Mouse (Mus musculus): ENCODE results near the gene Hk3.
A peak's percentile ranks its signal among the peaks of the same experiment; 100 is the strongest.

Hk3 gene

DNA sequence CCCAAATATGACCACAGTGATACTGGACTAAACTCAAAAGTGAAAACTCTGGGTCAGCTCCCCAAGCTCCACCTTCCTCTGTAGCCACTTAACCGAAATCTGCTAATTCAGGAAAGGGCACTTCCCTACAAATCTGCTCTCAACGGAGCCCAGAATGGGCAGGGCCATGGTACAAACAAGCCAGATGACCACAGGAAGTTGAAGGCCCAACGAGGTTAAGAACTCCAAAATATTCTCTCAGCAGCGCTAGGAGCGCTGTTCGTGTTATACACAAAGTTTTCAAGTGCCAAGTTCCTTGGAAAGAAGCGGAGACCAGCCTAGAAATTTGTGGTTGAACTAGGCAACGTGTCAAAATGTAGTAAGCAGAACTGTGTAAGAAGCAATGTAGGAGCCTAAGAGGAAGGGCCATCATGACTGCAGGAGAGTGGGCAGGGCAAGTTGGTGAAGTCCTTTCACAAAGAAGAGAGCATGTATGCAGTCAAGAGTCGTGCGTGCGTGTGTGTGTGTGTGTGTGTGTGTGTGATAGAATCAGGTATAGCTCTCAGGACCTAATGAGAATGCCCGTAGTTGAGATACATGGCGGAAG lies at the start of gene Hk3:
Hk3 (minus strand) TSS at position 192 of the 586 bp plus-strand sequence.
- no peak for DNase-seq (ENCODE audit: low read depth in 2 of 2, low spot score in 2 of 2)

GRCm38 (mm10) chr13:55069719-55070118 lies 48.5 kb upstream of the Hk3 start:
- DNase-seq (ENCODE audit: low read depth in 2 of 2, low spot score in 2 of 2), result no peak

DNA sequence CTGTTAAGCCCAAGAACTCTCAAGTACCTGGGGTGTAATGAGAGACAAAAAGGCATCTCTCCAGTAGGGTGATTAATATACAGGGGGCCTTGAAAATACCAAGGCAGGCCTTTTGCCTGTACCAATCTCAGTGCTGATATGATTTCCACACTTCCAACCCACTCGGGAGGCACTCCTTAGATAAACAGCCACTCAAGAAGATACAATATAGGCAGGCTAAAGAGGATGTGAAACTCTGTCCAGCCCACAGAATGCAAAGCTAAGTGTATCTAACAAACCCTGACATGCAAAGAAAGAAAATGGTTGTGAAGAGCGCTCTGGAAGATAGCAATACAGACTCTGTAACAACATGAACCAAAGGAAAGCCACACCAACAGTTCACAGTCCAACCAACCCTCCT lies 42.1 kb upstream of the Hk3 start:
- no peak for DNase-seq (ENCODE audit: low read depth in 2 of 2, low spot score in 2 of 2)

- peak in 1 of 2 experiments; percentile 25 for DNase-seq (ENCODE audit: low read depth in 2 of 2, low spot score in 2 of 2)
Measured at GRCm38 (mm10) chr13:55058042-55058441, 36.9 kb upstream of the Hk3 start.

- DNase-seq (ENCODE audit: low read depth in 2 of 2, low spot score in 2 of 2), result no peak
Measured at GRCm38 (mm10) chr13:55047706-55048105, 26.5 kb upstream of the Hk3 start.

DNA sequence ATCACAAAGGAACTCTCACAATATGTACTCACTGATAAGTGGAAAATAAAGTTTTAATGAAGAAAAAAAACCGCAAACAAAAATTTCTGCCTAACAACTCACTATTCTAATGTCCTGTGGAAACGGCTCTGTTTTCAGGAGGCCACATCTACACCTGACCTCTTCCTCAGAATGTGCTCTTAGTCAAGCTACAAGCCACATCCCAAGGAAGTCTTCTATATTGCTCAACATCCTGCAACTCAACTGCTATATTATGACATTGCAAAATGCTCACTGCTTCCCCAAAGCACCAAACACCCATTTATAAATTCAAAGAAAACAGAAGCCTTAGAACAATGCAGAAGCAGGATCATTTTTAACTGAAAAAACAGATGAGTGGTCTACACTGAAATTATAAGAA lies 18.8 kb upstream of the Hk3 start:
- DNase-seq (ENCODE audit: low read depth in 2 of 2, low spot score in 2 of 2), result no peak

GRCm38 (mm10) chr13:55024215-55024614 lies 3.0 kb upstream of the Hk3 start:
- no peak for DNase-seq (ENCODE audit: low read depth in 2 of 2, low spot score in 2 of 2)

GRCm38 (mm10) chr13:55022715-55023114 lies 1.5 kb upstream of the Hk3 start:
- DNase-seq (ENCODE audit: low read depth in 2 of 2, low spot score in 2 of 2), result no peak

- no peak for DNase-seq (ENCODE audit: low read depth in 2 of 2, low spot score in 2 of 2)
Measured at GRCm38 (mm10) chr13:55022256-55022655, 1.1 kb upstream of the Hk3 start.

GRCm38 (mm10) chr13:55020051-55020450 lies 1.1 kb downstream of the Hk3 start:
- DNase-seq (ENCODE audit: low read depth in 2 of 2, low spot score in 2 of 2), result no peak

DNA sequence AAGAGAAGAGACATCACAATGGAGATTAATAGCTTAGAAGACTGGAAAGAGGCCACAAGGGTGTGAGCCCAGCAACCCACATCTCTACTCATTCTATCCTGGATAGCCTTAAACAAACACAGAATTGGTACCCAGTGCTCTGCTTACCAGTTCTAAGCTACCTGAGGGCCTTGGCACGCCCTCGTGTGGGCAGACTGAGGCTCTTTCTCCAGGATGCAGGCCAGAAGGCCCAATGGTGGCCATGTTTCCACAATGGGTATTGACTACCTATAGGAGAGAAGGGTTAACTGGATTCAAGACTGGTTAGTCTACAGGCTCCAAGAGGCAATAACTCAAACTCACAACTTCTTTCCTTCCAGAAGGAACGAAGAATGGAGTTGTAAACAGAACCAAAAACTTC lies 2.0 kb downstream of the Hk3 start:
- no peak for DNase-seq (ENCODE audit: low read depth in 2 of 2, low spot score in 2 of 2)

- DNase-seq (ENCODE audit: low read depth in 2 of 2, low spot score in 2 of 2), result no peak
Measured at GRCm38 (mm10) chr13:55018700-55019099, 2.5 kb downstream of the Hk3 start.

DNA sequence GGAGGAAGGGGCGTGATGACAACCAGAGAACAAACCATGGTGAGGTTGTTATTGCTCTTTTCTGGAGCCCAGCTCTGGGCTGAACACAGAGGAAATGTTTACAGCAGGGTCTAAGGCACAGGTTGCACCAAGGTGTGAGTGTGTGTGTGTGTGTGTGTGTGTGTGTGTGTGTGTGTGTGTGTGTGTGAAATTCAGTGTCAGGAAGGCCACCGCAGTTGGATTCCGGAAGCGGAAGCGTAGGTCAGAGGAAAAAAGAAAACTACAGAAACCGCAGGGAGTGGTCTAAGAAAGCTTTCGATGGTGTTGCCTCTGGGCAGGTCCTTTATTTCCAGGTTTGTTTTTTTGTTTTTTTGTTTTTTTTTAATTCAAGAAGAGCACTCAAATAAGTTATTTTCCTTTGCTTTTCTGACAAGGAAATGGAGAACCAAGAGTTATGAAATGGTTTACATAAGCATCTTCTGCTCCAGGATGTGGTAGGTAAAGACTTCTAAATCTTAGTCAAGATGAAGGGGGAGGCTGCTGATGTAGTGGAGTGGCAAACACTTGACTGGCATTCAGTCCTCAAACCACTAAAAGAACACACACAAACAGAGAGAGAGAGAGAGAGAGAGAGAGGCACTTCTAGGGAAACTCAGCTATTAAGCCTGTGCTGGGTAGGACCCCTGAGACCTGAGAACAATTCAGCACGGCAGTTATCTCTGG lies 3.1 kb downstream of the Hk3 start:
- DNase-seq (ENCODE audit: low read depth in 2 of 2, low spot score in 2 of 2), result peak; percentile 43 to 51

GRCm38 (mm10) chr13:55017154-55017897 lies 3.9 kb downstream of the Hk3 start:
- no peak for DNase-seq (ENCODE audit: low read depth in 2 of 2, low spot score in 2 of 2)

- DNase-seq (ENCODE audit: low read depth in 2 of 2, low spot score in 2 of 2), result no peak
Measured at GRCm38 (mm10) chr13:55014451-55014850, 6.7 kb downstream of the Hk3 start.

GRCm38 (mm10) chr13:55013702-55014344 lies 7.4 kb downstream of the Hk3 start:
- no peak for DNase-seq (ENCODE audit: low read depth in 2 of 2, low spot score in 2 of 2)

DNA sequence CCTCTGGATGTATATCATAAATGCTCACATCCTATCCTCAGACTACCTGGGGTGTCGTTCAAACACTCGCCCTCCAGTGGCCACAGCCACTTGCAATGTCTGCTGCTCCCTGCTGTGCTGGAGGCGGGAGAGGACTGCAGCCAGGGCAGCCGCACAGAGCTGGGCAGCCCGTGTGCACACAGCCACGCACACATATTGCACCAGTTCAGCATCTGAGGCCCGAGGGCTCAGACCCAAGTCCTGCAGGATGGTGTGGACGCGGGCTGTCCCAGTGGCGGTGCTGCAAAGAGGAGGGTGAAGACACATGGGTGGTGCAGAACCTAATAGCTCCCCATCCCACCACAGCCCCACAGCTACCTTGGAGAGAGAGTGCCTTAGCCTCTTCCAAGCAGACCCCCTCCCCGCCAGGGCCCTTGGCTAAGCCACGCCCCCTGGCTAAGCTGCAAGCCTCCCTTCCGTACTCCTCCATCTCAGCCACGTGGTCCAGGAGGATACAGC lies 9.2 kb downstream of the Hk3 start:
- DNase-seq (ENCODE audit: low read depth in 2 of 2, low spot score in 2 of 2), result no peak

- no peak for DNase-seq (ENCODE audit: low read depth in 2 of 2, low spot score in 2 of 2)
Measured at GRCm38 (mm10) chr13:55011103-55011502, 10.1 kb downstream of the Hk3 start.

GRCm38 (mm10) chr13:55008589-55008988 lies 12.6 kb downstream of the Hk3 start:
- no peak for DNase-seq (ENCODE audit: low read depth in 2 of 2, low spot score in 2 of 2)

- no peak for DNase-seq (ENCODE audit: low read depth in 2 of 2, low spot score in 2 of 2)
Measured at GRCm38 (mm10) chr13:55006415-55006742, 14.8 kb downstream of the Hk3 start.

DNA sequence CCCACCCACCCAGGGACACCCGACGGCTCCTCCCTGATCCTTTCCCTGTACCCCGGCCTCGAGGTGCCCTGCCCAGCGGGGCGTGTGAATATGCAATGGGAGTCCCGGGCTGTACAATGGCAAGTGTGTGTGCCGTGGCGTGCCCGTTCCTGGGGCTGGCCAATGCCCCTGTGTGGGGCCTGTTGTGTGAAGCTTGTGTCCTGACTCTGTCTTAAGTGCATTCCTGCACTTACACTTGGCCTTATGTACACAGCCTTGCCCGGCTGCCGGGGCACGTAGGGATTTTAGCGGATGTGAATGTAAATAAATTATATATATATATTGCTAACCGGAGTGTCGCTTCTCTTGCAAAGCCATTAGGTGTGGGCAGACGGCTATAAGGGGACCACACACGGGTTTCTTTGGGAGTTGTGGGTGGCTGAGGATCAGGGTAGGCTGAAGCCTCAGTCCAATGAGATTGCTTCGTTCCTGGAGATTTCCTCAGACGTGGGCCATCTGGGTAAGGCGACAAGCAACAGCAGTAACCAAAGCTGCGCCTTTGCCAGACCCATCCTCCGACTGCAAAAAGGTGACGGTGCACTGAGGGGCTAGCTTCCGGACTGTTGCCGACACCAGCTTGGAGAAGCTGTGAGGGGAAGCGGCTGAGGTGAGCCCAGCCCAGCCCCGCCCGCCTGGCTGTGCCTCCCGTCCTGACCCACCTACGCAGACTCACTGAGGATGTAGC lies 15.3 kb downstream of the Hk3 start:
- DNase-seq (ENCODE audit: low read depth in 2 of 2, low spot score in 2 of 2), result no peak
